Mouse (Mus musculus): ENCODE data around the gene Lsp1. TPM values are rescaled to one million over a fixed set of nuclear protein-coding genes. Genes with fewer than 3 reads are reported as not detected.

Gene Lsp1
- total RNA-seq, 1 experiment from 2014 or later = 1,798 TPM

DNA sequence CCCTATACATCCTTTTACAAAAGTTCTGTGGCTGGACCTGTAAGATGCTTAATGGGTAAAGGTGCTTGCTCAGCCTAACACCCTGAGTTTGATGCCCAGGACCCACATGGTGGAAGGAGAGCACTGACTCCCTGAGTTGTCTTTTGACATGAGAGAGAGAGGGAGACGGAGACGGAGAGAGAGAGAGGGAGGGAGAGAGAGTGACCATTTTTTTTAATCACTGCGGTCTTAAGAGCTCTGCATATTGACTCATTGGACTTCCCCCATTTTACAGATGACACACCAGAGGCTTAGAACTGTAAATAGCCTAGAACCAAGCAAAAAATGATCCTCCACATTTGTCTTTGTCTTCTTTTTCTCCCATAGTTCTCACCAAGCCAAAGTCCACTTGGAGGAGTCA is 27.4 kb downstream of the Lsp1 start:
- no peak for ATAC-seq (ENCODE audit: extremely low read depth, insufficient number of reproducible peaks, low FRiP score, poor library complexity, severe bottlenecking)

DNA sequence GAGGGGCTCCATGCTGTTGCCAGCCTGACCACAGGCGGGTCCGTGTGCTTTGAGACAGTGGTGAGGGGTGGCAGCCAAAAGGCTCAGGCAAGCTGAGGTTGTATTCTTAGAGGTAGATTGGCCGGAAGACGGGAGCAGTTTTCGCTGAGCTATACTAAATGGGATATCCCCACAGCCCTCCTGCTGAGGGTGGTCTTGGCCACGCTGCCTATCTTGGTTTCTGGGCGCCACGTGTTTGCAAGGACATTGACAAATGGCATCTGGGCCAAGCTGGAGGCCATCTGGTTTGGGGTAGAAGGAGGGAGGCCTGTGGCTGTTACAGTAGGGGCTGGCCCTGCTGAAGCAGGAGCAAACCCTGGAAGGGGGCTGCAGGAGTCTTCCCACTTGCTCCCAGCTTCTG is 32.9 kb downstream of the Lsp1 start:
- no peak for ATAC-seq (ENCODE audit: extremely low read depth, insufficient number of reproducible peaks, low FRiP score, poor library complexity, severe bottlenecking)

DNA sequence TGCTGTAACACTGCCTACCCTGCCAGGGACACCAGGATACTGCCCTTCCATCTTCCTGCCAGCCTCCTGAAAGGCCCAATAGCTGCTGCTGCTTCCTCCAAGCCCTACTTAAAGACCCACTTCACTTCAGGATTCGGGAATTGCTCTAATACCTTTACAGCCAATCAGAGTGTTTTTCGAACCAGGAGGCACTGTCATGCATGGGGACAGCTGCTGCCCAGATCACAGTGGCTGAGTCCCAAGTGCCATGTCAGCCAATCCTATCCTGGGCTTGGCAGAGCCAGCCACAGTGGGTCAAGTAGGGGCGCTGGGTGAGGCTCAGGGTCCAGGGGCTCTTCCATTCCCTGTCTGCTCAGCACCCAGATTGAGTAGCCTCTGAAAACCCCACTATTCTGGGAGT is 35.5 kb downstream of the Lsp1 start:
- ATAC-seq (ENCODE audit: extremely low read depth, insufficient number of reproducible peaks, low FRiP score, poor library complexity, severe bottlenecking) = no peak

DNA sequence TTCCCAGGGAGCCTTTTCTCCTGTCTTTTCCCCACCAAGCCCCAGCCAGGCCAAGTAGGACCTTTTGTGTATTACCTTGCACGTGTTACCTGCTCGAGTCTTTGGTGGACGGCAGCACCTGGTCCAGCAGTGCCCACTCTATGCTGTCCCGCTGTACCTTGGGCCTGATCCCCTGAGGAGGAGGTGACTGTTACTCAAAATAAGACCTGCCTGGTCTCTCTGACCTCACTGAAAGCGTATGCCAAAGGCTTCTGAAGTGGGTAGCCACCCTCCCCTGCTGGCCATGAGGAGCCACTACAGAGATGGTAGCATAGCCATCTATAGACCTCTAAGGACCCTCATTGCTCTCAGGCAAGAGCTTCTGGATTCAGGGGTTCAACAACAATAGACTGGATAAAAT is 36.2 kb downstream of the Lsp1 start:
- ATAC-seq (ENCODE audit: extremely low read depth, insufficient number of reproducible peaks, low FRiP score, poor library complexity, severe bottlenecking) = no peak

DNA sequence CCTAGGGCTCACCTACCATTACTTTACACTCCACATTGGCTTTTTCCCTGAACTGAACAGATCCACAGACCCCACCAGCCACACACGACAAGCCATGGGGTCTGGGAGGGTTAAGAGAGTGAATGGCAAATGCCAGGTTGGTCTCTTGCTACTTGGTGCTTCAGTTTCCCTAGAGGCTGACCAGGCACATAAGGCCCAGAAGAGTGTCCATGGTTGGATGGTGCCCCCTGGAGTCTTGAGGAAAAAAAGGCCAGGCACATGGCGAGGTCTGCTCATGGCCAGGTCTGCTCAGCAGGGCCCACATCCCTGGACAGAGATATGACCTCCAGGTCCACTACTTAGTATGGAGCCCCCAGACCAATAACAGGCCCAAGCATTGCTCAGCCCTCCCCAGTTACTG is 37.2 kb downstream of the Lsp1 start:
- peak; percentile 37; the same call in 1 of the 2 replicates for ATAC-seq (ENCODE audit: extremely low read depth, insufficient number of reproducible peaks, low FRiP score, poor library complexity, severe bottlenecking)

DNA sequence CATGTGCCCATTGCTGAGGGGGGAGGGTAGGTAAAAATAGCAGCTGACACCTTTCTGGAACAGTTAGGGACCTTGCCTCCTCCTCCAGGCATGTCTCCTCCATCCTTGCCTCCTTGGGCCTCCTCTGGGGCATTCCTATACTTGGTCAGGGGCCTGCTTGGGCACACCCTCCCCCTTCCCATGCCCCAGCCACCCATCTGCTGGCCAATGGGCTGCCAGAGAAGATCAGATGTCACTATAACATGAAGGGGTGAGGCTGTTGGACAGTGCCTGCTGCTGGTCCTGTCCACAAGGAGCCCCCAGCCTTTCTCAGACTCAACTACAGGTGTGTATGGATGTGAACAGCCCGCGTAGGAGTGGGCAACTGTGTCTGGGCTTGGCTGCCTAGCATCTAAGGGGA is 38.0 kb downstream of the Lsp1 start, which contains the start of gene Tnnt3:
Gene Tnnt3 (plus strand): TSS at position 262 of the 400 bp plus-strand sequence.
- ATAC-seq (ENCODE audit: extremely low read depth, insufficient number of reproducible peaks, low FRiP score, poor library complexity, severe bottlenecking) = no peak

DNA sequence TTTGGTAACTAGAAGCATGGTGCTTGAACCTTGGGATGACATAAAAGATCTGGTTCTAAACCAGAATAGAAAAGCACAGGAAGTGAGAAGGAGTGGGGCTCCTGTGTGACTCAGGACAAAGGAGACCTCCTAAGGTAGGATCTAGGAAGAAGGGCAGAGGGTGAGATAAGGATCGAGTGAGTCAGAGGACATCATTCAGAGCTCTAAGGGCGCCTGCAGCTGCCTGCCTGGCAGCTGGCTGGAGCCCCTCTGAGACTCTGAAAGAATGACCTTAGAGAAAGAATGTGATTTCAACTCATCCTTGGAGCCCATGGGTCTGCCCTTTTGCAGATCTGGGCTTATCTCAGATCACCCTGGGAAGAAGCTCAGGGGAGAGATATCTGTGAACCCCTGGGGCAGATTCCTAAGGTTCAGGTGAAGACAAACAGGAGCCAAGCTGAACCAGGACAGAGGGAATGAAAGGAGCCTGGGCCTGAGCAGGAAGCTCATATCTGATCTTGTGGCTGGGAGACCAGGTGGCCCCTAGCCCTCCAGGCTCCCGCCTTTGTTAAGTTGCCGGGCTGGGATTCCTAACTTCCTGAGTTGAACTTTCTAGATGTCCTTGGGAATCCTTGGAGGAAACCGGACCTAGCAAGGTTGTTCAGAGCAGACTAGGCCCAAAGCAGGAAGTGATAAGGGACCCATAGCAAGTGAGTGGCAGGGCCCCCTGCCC is 38.6 kb downstream of the Lsp1 start:
- ATAC-seq (ENCODE audit: extremely low read depth, insufficient number of reproducible peaks, low FRiP score, poor library complexity, severe bottlenecking) = no peak

DNA sequence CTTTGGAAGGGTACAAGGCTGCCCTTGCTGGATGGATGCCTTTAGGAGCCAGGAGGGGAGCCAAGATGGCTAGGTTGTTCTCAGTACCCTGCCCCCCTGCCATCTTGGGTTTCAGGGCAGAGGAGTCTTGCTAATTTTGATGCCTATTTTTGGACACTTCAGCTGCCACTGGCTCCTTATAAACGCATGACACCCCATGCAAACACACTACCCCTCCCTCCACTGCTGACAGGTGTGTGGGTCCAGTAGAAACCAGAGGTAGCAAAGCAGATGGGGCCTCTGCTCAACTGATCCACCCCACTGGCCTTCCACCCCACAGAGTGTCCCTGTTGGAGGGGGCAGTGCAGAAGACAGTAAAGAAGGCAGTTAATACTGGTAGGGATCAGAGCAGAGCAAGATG is 39.4 kb downstream of the Lsp1 start:
- no peak for ATAC-seq (ENCODE audit: extremely low read depth, insufficient number of reproducible peaks, low FRiP score, poor library complexity, severe bottlenecking)

DNA sequence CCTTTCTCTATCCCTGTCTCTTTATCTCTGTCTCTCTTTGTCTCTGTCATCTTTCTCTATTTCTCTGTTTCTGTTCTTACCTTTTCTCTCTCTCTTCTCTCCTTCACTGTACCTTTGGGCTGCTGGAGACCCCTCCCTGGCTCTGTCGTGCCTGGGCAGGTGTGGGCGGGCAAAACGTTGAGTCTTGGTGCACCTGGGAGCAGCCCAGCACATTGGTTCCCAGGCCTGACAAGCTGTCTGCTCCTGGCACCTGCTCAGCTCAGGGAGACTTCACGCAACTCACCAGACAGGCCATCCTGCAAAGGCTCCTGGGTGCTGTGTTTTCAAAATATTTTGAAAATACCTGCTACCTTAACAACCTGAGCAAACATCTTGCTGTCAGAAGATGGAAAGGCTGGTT is 42.6 kb downstream of the Lsp1 start:
- ATAC-seq (ENCODE audit: extremely low read depth, insufficient number of reproducible peaks, low FRiP score, poor library complexity, severe bottlenecking) = no peak

DNA sequence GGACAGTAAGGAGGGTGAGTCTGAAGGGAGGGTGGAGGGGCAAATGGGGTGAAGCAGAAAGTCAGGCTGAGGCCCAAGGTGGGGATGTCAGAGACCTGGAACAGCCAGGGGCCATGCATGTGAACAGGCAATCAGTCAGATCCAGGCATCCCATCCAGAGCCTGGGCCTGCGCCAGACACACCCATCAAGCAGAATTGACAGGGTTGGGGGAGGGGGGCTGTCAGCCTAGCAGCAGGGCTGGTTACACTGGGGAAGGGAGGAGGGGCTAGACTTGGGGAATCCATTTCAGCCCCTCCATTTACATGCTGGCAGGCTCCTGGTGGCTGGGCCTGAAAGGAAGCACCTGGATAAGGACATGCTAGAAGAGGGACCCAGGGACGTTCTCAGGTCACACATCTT is 45.3 kb downstream of the Lsp1 start:
- ATAC-seq (ENCODE audit: extremely low read depth, insufficient number of reproducible peaks, low FRiP score, poor library complexity, severe bottlenecking) = no peak

DNA sequence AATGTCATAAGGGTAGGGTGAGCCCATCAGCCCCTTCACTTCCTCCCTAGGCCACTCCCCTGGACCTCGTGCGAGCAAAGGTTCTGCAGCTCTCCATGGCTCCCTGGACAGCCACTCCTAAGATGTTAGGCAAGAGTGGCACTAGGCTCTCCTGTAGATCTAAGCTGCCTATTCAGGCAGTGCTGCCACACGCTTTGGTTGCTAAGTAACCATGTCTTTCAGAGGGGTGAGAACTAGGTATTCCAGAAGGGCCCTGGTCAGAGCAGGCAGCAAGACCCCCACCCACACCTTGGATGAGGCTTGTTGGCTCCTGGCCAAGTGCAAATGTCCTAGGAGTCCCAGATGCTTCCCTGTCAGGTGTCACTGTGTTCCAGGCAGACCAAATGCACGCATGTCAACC is 45.9 kb downstream of the Lsp1 start:
- ATAC-seq (ENCODE audit: extremely low read depth, insufficient number of reproducible peaks, low FRiP score, poor library complexity, severe bottlenecking) = no peak

DNA sequence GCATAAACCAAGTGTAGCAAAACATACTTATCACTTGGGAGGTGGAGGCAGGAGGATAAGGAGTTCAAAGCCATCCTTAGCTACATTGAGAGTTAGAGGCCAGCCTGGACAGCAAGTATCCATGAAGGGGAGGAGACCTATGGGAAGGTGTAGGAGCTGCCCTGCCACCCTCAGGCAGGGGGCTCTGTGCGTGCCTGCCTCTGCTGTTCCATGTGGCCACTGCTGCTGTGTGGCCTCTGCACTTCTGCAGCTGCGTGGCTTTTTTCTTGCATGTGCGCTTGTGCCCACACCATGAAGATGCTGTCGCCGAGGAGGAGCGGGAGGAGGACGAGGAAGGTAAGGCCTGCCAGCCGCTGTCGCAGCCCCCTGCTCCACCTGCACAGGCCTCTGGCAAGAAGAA is 46.8 kb downstream of the Lsp1 start:
- ATAC-seq (ENCODE audit: extremely low read depth, insufficient number of reproducible peaks, low FRiP score, poor library complexity, severe bottlenecking) = no peak

DNA sequence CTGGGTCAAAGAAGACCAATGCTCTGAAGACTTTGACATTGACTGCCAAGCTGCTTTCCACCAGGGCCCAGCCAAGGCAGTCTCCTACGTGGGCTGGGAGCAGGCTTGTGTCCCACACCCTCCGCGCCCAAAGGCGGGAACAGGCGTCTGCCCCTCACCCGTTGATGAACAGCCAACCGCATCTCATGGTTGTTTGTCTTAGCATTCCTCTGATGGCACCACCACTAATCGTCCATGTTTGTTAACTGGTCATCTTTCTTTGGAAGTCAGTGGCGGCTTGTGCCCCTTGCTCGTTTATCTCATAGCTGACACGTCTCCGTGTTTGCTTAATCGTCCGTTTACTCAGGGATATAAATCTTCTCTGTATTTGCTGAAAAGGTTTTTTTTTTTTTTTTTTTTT is 48.9 kb downstream of the Lsp1 start:
- no peak for ATAC-seq (ENCODE audit: extremely low read depth, insufficient number of reproducible peaks, low FRiP score, poor library complexity, severe bottlenecking)

DNA sequence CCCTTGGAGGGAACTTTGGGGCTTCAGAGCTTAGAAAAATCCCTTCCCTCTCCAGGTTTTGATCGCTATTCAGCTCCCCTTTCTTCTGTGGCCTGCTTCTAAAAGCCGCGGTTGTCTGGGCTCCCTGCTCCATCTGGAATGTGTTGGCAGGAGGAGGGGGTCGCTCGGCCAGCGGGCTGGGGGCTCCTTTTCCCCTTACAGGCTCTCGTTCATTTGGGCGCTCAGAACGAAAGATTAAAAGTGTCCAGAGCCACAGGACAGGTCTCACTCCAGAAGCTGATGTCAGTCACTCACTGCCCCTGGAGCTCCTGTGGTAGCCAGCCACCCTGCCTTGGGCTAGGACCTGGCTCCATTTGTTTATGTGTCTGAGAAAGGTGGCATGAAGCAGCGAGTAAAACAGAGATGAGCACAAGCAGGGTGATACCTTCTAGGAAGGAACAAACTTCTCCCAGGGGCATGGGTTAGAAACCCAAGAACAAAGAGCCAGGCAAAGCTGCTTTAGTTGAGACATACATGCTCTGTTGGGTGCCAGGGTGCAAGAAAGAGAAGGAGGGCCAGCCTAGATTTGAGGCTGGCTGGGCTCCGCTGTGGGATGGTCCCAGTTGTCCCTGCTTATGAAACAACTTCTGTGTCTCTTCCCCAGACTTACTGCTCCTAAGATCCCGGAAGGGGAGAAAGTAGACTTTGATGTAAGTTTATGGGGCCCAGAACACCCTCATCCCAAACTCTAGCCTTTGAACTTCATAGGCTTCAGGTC is 49.6 kb downstream of the Lsp1 start:
- no peak for ATAC-seq (ENCODE audit: extremely low read depth, insufficient number of reproducible peaks, low FRiP score, poor library complexity, severe bottlenecking)

DNA sequence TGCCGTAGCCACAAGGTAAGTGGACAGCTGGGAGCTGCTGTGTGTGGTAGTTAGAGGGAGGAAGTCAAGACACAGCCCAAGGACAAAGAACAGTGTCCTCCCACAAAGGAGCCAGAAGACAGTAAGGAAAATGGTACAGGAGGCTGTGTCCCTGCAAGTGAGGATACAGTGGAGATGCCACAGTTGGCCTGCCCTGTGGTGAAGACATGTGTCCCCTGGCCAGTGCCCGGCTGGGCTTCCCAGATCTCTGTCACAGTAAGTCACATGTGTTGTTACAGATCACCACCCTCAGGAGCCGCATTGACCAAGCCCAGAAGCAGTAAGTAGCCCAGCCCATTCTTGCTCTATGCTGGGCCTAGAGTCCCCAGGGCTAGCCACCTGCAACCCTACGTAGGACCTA is 53.4 kb downstream of the Lsp1 start:
- ATAC-seq (ENCODE audit: extremely low read depth, insufficient number of reproducible peaks, low FRiP score, poor library complexity, severe bottlenecking) = no peak

DNA sequence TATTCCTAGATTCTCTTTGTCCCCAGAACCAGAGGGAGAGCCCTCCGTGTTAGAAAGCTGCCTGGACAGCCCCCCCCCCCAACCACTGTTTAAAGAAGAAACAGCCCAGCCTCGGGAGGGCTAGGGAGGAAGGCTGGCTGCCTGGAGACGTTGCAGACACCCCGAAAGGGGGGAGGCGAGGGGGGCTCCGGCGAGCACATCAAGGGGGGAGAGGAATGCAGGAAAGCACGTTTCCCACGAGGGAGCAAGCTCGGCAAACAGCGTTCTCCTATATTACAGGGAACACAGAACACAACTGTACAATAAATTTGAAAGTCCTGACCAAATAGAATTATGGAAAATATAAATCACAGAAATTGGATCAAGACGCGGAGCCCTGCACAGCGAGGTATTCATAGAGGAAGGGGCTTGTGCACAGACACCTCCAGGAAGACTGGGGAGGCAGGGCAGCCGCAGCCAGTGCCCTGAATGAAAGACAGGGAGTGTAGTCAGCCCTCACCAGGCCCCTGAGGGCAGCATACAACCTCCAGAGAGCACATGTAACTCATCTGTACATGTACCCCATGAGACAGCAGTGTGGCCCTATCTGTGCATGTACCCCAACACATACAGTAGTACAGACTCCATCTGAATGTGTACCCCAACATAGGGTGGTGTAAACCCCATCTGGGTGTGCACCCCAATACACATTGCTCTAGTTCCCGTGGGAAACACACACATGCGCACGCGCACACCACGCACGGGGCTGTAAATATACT is 55.8 kb downstream of the Lsp1 start:
- ATAC-seq (ENCODE audit: extremely low read depth, insufficient number of reproducible peaks, low FRiP score, poor library complexity, severe bottlenecking) = no peak

DNA sequence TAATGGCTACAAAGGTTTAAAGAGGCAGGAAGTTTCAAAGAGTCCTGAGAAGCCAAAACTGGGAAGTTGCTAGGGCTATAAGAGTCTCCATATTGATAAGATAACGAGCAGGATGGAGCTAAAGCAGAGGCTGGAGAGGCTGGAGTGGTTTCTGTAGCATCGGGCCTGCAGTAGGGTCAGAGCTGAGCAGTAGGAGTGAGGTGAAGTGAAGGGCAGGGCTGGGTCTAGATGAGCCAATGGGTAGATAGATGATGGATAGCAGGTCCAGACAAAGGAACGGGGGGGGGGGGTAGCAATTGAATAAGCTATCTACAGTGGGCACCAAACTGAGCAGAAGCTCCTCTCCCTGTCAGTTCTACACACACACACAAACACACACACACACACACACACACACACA is 56.9 kb downstream of the Lsp1 start:
- ATAC-seq (ENCODE audit: extremely low read depth, insufficient number of reproducible peaks, low FRiP score, poor library complexity, severe bottlenecking) = no peak

DNA sequence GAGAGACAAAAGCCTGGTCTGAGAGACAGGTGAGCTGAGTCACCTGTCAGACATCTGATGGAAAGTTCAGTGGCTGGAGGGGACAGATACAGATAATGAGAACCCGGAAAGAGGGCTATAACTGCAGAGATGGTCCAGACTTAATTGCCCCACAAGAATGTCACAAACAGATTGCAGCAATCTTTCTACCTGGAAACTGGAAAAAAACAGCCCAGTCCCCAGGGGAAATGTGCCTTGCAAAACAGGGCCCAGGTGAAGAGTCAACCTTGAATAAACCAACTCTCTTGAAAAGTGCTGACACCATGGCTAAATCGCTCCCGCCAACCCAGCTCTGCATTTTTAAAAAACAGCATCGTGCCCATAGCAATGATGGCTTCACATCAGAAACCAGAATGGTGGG is 59.7 kb downstream of the Lsp1 start:
- ATAC-seq (ENCODE audit: extremely low read depth, insufficient number of reproducible peaks, low FRiP score, poor library complexity, severe bottlenecking) = no peak

DNA sequence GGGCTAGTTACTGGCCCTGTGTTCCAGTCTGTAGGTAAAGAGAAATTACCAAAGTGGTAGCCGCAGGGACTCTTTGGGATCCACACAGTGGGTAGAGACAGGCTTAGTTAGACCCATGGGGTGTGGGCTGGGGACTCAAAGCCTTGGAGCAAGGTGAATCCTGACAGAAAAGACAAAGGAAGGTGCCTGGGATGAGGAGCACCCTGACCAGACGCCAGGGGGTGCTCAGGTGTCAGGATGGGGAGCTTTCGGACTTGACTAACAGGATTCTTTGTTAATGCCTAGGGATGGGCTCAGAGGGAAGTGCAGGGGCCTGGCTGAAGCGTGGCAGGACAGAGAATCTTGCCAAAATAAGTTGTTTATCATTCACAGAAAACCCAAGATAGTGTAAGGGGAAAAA is 61.7 kb downstream of the Lsp1 start:
- ATAC-seq (ENCODE audit: extremely low read depth, insufficient number of reproducible peaks, low FRiP score, poor library complexity, severe bottlenecking) = no peak

All from neutrophil, adult 5-6 weeks (primary cell).